Mouse (Mus musculus): ENCODE measurements around the gene Perp. TPM values are rescaled to one million over a fixed set of nuclear protein-coding genes. Genes with fewer than 3 reads are reported as not detected.
A peak's percentile ranks its signal among the peaks of the same experiment; 100 is the strongest.

Gene Perp
- polyA plus RNA-seq, 1 experiment: 10.8 TPM

DNA sequence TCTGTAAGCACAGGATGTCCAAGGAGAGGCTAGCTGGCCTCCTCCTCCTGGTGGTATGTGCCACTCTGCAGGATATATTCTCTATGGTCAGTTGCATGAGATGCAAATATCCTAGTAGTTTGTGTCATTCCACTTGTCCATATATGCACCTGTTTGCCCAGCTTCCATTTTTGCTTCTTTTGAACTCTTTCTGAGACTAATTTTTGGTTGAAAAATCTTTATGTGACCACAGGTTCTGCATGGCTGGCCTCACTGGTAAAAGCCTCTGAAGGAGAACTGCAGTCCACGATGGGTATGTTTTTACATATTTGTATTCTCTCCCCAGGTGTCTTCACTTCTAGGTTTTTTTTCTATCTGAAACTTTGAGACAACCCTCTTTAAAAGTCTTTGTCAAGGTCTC is 37.4 kb downstream of the Perp start:
- Histone ChIP-seq H3K4me1 (ENCODE audit: control insufficient read depth, insufficient read depth, low read length) (0 out of 2 replicates have a peak, but pooled peaks cover 2% of the 10 kb centered on the region), H3K27ac (ENCODE audit: insufficient read depth, low read length) (no peak overlapping the region), H3K4me3 (ENCODE audit: insufficient read depth, low read length) (no peak overlapping the region)
- no peak for TF ChIP-seq CTCF (IDR thresholded peaks at IDR 0.05; ENCODE audit: borderline replicate concordance, insufficient read depth, low read length)
- no peak for TF ChIP-seq POLR2A (IDR thresholded peaks at IDR 0.05; ENCODE audit: low read depth, low read length)

DNA sequence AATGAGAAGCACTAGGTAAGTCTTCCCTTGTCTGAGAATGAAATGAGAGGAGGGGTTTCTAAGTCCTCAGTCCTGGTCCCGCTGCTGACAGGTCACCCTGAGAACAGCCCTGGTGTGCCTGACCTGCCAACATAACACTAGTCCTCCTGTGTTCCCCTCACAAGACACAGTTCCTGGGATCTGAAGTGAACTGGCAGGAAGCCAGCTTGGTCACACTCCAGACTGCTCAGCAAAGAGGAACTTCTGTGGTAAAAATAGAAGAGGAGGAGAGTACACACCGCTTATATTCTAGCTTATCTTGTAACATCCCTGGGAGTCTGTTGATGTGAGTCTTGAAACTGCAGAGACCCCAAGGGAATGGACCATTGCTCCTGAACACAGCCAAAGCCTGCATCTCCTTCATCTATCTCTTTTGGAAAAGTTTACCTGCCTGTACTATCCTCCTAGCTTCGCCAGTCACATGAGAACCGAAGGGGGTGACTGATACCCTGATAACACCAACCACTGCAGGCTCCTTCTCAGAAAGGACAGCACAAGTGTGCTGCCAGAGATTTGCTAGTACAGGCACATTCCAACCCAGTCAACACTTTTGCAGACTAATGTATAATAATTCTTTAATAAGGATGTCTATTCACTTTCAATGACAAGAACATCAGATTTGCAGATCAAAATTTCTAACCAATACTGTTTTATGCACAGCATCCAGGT is 42.3 kb downstream of the Perp start:
- no peak overlapping the region for H3K27ac ChIP-seq (ENCODE audit: insufficient read depth, low read length)
- H3K4me1 ChIP-seq (ENCODE audit: control insufficient read depth, insufficient read depth, low read length): 0 out of 2 replicates have a peak, but pooled peaks cover 2% of the 10 kb centered on the region
- TF ChIP-seq CTCF (IDR thresholded peaks at IDR 0.05; ENCODE audit: borderline replicate concordance, insufficient read depth, low read length): no peak
- TF ChIP-seq POLR2A (IDR thresholded peaks at IDR 0.05; ENCODE audit: low read depth, low read length): no peak
- H3K4me3 ChIP-seq (ENCODE audit: insufficient read depth, low read length): no peak overlapping the region

DNA sequence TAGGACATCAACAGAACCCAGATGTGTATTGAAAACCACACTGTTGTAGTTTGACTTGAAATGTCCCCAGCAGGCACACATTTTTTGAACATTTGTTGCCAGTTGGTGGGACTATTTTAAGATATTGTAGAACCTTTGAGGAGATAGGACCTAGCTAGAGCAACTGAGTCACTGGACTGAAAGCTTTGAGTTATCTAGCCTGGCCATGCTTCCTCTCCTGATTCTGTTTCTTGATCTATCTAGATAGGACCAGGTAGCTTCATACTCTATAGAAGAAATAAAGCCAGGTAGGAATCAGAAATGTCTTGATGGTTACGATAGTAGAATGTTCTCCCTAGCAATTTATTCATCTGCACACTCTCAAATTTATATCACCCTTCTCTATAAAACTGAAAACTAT is 43.9 kb downstream of the Perp start:
- Histone ChIP-seq H3K4me1 (ENCODE audit: control insufficient read depth, insufficient read depth, low read length) (0 out of 2 replicates have a peak, but pooled peaks cover 2% of the 10 kb centered on the region), H3K27ac (ENCODE audit: insufficient read depth, low read length) (no peak overlapping the region), H3K4me3 (ENCODE audit: insufficient read depth, low read length) (no peak overlapping the region)
- TF ChIP-seq CTCF (IDR thresholded peaks at IDR 0.05; ENCODE audit: borderline replicate concordance, insufficient read depth, low read length) (no peak), POLR2A (IDR thresholded peaks at IDR 0.05; ENCODE audit: low read depth, low read length) (no peak)

DNA sequence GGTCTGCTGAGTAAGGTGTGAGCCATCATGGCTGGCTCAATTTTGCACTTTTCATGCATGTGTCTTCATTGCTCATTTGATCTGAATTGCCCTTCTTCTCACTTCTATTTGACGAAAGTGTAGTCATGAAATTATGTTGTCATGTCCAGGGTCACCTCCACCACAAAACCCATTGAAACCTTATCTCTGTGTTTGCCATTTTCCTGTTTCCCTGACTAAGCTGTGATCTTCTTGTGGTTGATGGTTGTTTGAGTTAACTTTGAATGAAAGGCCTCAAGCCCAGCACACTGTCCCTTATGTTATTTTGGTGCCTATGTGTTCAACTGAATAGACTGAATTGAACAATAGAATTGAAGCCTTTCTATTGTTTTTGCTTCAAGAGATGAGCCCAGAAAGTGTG is 44.4 kb downstream of the Perp start:
- H3K4me1 ChIP-seq (ENCODE audit: control insufficient read depth, insufficient read depth, low read length): 0 out of 2 replicates have a peak, but pooled peaks cover 2% of the 10 kb centered on the region

DNA sequence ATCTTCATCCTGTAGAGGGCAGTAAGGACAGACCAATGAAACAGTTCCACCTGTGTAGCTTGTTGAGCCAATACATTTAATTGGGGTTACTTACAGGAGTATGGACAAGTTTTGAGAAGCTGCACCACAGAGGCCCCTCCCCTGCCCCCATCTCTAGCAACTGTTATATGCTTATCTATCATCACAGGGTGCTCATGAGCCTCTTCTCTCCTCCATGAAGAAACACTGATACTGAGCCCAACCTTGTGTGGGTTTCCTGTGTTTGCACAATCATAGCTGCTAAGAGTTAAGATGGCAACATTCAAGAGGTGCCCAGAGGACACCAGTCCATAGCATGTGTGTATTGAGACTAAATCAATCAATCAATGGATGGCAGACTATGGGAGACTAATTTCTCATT is 46.3 kb downstream of the Perp start:
- Histone ChIP-seq H3K27ac (ENCODE audit: insufficient read depth, low read length) (no peak overlapping the region), H3K4me1 (ENCODE audit: control insufficient read depth, insufficient read depth, low read length) (0 out of 2 replicates have a peak, but pooled peaks cover 2% of the 10 kb centered on the region), H3K4me3 (ENCODE audit: insufficient read depth, low read length) (no peak overlapping the region)
- TF ChIP-seq CTCF (IDR thresholded peaks at IDR 0.05; ENCODE audit: borderline replicate concordance, insufficient read depth, low read length): no peak
- TF ChIP-seq POLR2A (IDR thresholded peaks at IDR 0.05; ENCODE audit: low read depth, low read length): no peak

More for the DNA sequence above, 44.4 kb downstream of the Perp start:
- Histone ChIP-seq H3K4me3 (ENCODE audit: insufficient read depth, low read length) (no peak overlapping the region), H3K27ac (ENCODE audit: insufficient read depth, low read length) (no peak overlapping the region)
- TF ChIP-seq CTCF (IDR thresholded peaks at IDR 0.05; ENCODE audit: borderline replicate concordance, insufficient read depth, low read length): no peak
- no peak for TF ChIP-seq POLR2A (IDR thresholded peaks at IDR 0.05; ENCODE audit: low read depth, low read length)

DNA sequence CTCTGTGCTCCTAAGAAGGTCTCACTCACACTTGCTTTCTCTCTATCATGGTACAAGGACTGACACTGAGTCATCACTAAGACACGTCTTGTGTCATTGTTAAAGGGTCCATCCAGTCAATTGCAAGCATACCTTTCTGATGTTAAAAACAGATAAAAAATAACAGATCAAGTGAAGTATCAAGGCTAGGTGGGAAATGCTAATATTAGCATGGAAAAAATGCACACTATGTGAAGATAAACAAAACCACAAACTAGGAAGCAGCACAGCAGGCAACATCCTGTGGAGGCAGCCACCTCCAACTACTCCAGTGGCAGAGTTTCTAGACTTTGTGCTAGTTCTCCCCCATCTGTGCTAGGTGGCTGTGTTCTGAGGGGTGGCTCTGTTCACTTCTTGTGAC is 47.3 kb downstream of the Perp start:
- H3K4me3 ChIP-seq (ENCODE audit: insufficient read depth, low read length): no peak overlapping the region
- TF ChIP-seq POLR2A (IDR thresholded peaks at IDR 0.05; ENCODE audit: low read depth, low read length) (no peak), CTCF (IDR thresholded peaks at IDR 0.05; ENCODE audit: borderline replicate concordance, insufficient read depth, low read length) (no peak)
- no peak overlapping the region for H3K27ac ChIP-seq (ENCODE audit: insufficient read depth, low read length)
- H3K4me1 ChIP-seq (ENCODE audit: control insufficient read depth, insufficient read depth, low read length): 0 out of 2 replicates have a peak, but pooled peaks cover 2% of the 10 kb centered on the region

DNA sequence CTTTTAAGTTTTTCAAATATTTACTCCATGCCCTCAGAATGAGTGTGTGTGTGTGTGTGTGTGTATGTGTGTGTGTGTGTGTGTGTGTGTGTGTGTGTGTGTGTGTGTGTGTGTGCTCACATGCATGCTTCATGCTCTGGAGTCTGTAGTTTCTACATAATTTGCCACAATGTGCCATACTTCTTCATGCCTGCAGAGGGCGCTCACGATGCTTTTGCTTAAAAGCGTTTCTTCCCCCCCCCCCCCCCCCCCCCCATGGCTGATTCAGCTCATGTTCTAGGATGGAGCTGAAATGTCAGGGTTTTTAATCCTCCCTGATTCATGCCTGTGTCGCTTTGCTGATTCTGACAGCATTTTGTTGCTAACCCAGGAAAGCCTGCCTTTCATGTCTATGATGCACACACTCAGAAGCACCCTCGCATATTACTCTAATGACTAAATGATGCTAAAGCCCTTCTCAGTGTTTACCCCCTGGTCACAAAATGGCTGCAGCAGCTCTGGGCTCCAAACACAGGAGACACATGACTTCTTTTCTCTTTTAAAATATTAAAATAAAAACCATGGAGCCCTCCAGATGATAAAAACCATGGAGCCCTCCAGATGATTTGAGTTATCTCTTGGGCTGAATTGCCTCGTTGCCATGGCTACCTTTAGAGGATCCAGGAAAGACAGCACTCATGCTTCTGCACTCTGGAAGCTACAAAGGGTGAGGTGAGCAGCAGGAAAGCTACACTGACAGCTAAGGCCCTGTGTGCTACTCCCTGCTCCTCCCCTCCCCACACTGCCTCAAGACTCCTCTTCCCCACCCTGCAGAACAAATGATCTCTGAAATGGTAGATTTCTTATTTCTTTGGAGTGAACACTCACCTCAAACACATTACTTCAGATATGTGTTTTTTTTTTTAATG is 49.7 kb downstream of the Perp start:
- Histone ChIP-seq H3K4me1 (ENCODE audit: control insufficient read depth, insufficient read depth, low read length) (no peaks in the 10 kb centered on the region), H3K4me3 (ENCODE audit: insufficient read depth, low read length) (no peak overlapping the region), H3K27ac (ENCODE audit: insufficient read depth, low read length) (no peak overlapping the region)
- TF ChIP-seq POLR2A (IDR thresholded peaks at IDR 0.05; ENCODE audit: low read depth, low read length) (no peak), CTCF (IDR thresholded peaks at IDR 0.05; ENCODE audit: borderline replicate concordance, insufficient read depth, low read length) (no peak)

DNA sequence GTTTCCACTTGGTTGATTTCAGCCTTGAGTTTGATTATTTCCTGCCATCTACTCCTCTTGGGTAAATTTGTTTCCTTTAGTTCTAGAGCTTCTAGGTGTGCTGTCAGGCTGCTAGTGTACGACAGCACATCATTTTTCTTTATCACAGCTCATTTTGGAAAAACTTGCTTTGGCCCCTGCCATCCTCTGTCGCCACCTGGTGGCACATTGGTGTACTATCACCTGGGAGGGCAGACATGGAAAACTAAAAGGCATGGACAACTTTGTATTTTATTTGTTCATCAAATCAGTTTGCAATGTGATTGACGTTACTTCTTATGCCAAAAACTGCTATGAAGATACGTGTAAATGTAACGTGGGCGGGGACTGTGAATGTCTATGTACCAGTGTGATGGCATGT is 59.3 kb downstream of the Perp start:
- TF ChIP-seq CTCF (IDR thresholded peaks at IDR 0.05; ENCODE audit: borderline replicate concordance, insufficient read depth, low read length) (peak; percentile 74; the same call in 1 of the 2 replicates), POLR2A (IDR thresholded peaks at IDR 0.05; ENCODE audit: low read depth, low read length) (no peak)
- no peak overlapping the region for H3K4me3 ChIP-seq (ENCODE audit: insufficient read depth, low read length)
- H3K27ac ChIP-seq (ENCODE audit: insufficient read depth, low read length): no peak overlapping the region
- no peaks in the 10 kb centered on the region for H3K4me1 ChIP-seq (ENCODE audit: control insufficient read depth, insufficient read depth, low read length)

Other genes starting within 250 kb of the Perp start
- gene Arfgef3, start 101.1 kb upstream of the Perp start, polyA plus RNA-seq (2011; ENCODE audit: insufficient read length, low read depth, missing spikeins): 0.07 and 0.42 TPM in 2 replicates
- gene Gm4922, start 58.2 kb upstream of the Perp start, polyA plus RNA-seq (2011; ENCODE audit: insufficient read length, low read depth, missing spikeins): not detected in 2 replicates
- gene Tnfaip3, start 170.6 kb downstream of the Perp start, polyA plus RNA-seq (2011; ENCODE audit: insufficient read length, low read depth, missing spikeins): 7.6 and 8.2 TPM in 2 replicates

All from embryonic fibroblast, embryonic 13.5 days (primary cell).